Mouse (Mus musculus): ENCODE results near the gene Dlx4.

GRCm38 (mm10) chr11:95148754-95149153, 2.7 kb upstream of the Dlx4 start:
- TF ChIP-seq CTCF (IDR thresholded peaks at IDR 0.05; ENCODE audit: control insufficient read depth, insufficient read depth, insufficient replicate concordance, low read depth, low read length) (no peak), POLR2A (IDR thresholded peaks at IDR 0.05; ENCODE audit: control insufficient read depth, low read depth, low read length) (no peak)

All from testis, adult 2 months (tissue).